Mouse (Mus musculus) embryonic fibroblast, embryonic 13.5 days (primary cell): ENCODE results near the gene Kmt2e. TPM values are rescaled to one million over a fixed set of nuclear protein-coding genes. Genes with fewer than 3 reads are reported as not detected.

Experiments used
- H3K27ac ChIP-seq: 2 replicates; pipeline ENCODE4 v1.5.1; 2012; ENCODE audit warnings: low read length, control low read depth, inconsistent platforms; ENCODE audit not compliant: insufficient read depth
- H3K4me1 ChIP-seq: 2 replicates; pipeline ENCODE4 v1.6.1; 2011; ENCODE audit warnings: low read length; ENCODE audit not compliant: control insufficient read depth, insufficient read depth
- H3K4me3 ChIP-seq: 2 replicates; pipeline ENCODE4 v1.5.1; 2011; ENCODE audit warnings: mild to moderate bottlenecking, control low read depth, low read length; ENCODE audit not compliant: insufficient read depth
- CTCF ChIP-seq: IDR thresholded peaks from 2 replicates; pipeline ENCODE4 v1.5.1; 2011; ENCODE audit warnings: mild to moderate bottlenecking, control low read depth, low read length, moderate library complexity, borderline replicate concordance; ENCODE audit not compliant: insufficient read depth
- POLR2A ChIP-seq: IDR thresholded peaks from 2 replicates; pipeline ENCODE4 v1.6.1; 2011; ENCODE audit warnings: low read depth, mild to moderate bottlenecking, control low read depth, low read length, moderate library complexity
- polyA plus RNA-seq: library from polyadenylated mRNA; stranded (reverse); fragments of >200 nt; gene quantifications from 2 replicates; pipeline ENCODE4 v1.2.4, GENCODE M21; 2011; ENCODE audit warnings: low read depth; ENCODE audit not compliant: missing spikeins, insufficient read length

The Kmt2e gene
- polyA plus RNA-seq: 52.4 and 71.8 TPM in 2 replicates

- Histone ChIP-seq H3K27ac (peak within 1 kb of the TSS; percentile 97), H3K4me3 (peak within 1 kb of the TSS; percentile 71), H3K4me1 (no peaks in the 10 kb centered on the region)
- TF ChIP-seq CTCF: no peak
- TF ChIP-seq POLR2A: peak; percentile 49
Observed at GRCm38 (mm10) chr5:23433720-23434597, at the start of gene Kmt2e. TSS of gene Kmt2e (plus strand) at chr5:23434441.

GRCm38 (mm10) chr5:23385136-23385535 is 49.1 kb upstream of the Kmt2e start:
- peaks cover 11% of the 10 kb centered on the region; the same call in 1 of the 2 replicates for H3K4me1 ChIP-seq
- TF ChIP-seq CTCF (peak; percentile 7; the same call in 1 of the 2 replicates), POLR2A (no peak)
- H3K4me3 ChIP-seq: no peak overlapping the region
- no peak overlapping the region for H3K27ac ChIP-seq

- Histone ChIP-seq H3K27ac (no peak overlapping the region), H3K4me1 (peaks cover 11% of the 10 kb centered on the region; the same call in 1 of the 2 replicates), H3K4me3 (no peak overlapping the region)
- no peak for TF ChIP-seq POLR2A
- TF ChIP-seq CTCF: no peak
Observed at GRCm38 (mm10) chr5:23385763-23386217, 48.5 kb upstream of the Kmt2e start.

GRCm38 (mm10) chr5:23386562-23387312 is 47.5 kb upstream of the Kmt2e start:
- TF ChIP-seq POLR2A: no peak; the same call in 1 of the 2 replicates
- TF ChIP-seq CTCF: no peak
- peak overlapping the region; percentile 95 for H3K27ac ChIP-seq
- H3K4me1 ChIP-seq: peaks cover 11% of the 10 kb centered on the region; the same call in 1 of the 2 replicates
- peak overlapping the region; percentile 47 for H3K4me3 ChIP-seq

- no peak overlapping the region for H3K4me3 ChIP-seq
Observed at GRCm38 (mm10) chr5:23387313-23387666, 47.0 kb upstream of the Kmt2e start.

GRCm38 (mm10) chr5:23388091-23388490 is 46.1 kb upstream of the Kmt2e start:
- TF ChIP-seq POLR2A (no peak), CTCF (no peak)
- Histone ChIP-seq H3K4me1 (peaks cover 11% of the 10 kb centered on the region; the same call in 1 of the 2 replicates), H3K4me3 (no peak overlapping the region), H3K27ac (peak overlapping the region; percentile 64)

More at GRCm38 (mm10) chr5:23387313-23387666, 47.0 kb upstream of the Kmt2e start:
- Histone ChIP-seq H3K27ac (peak overlapping the region; percentile 64), H3K4me1 (peaks cover 11% of the 10 kb centered on the region; the same call in 1 of the 2 replicates)
- TF ChIP-seq POLR2A (no peak), CTCF (no peak)

- Histone ChIP-seq H3K4me3 (no peak overlapping the region), H3K4me1 (peaks cover 11% of the 10 kb centered on the region; the same call in 1 of the 2 replicates), H3K27ac (no peak overlapping the region)
- no peak for TF ChIP-seq POLR2A
- no peak for TF ChIP-seq CTCF
Observed at GRCm38 (mm10) chr5:23389601-23390305, 44.5 kb upstream of the Kmt2e start.

GRCm38 (mm10) chr5:23391714-23392113 is 42.5 kb upstream of the Kmt2e start:
- no peak for TF ChIP-seq CTCF
- TF ChIP-seq POLR2A: no peak
- peaks cover 11% of the 10 kb centered on the region; the same call in 1 of the 2 replicates for H3K4me1 ChIP-seq
- no peak overlapping the region for H3K4me3 ChIP-seq
- H3K27ac ChIP-seq: no peak overlapping the region

- H3K4me1 ChIP-seq: no peaks in the 10 kb centered on the region
- H3K4me3 ChIP-seq: no peak overlapping the region
- no peak for TF ChIP-seq CTCF
- H3K27ac ChIP-seq: no peak overlapping the region
Observed at GRCm38 (mm10) chr5:23393870-23394269, 40.4 kb upstream of the Kmt2e start.
